Mouse (Mus musculus) forebrain, embryonic 13.5 days (tissue): Measurements from ENCODE around the gene Stap2. TPM values are rescaled to one million over a fixed set of nuclear protein-coding genes. Genes with fewer than 3 reads are reported as not detected.
A peak's percentile ranks its signal among the peaks of the same experiment; 100 is the strongest.

Experiments
- ATAC-seq: fragments of 200-750 bp; cut with Nextera tagmentation; 2 replicates; pipeline ENCODE4 v1.8.0; 2017
- H3K27ac ChIP-seq: fragments of 300-500 bp; sonication (generic); 2 replicates; pipeline ENCODE4 v1.5.1; 2015; ENCODE audit warnings: inconsistent platforms, mild to moderate bottlenecking, moderate library complexity
- H3K27me3 ChIP-seq: fragments of 300-500 bp; sonication (generic); 2 replicates; pipeline ENCODE4 v1.6.1; 2015; ENCODE audit warnings: mild to moderate bottlenecking, inconsistent platforms
- H3K36me3 ChIP-seq: fragments of 300-500 bp; sonication (generic); 2 replicates; pipeline ENCODE4 v1.6.1; 2015; ENCODE audit warnings: mild to moderate bottlenecking, inconsistent platforms; ENCODE audit not compliant: poor library complexity, severe bottlenecking
- H3K4me1 ChIP-seq: fragments of 300-500 bp; sonication (generic); 2 replicates; pipeline ENCODE4 v1.6.1; 2015; ENCODE audit warnings: inconsistent platforms
- H3K4me2 ChIP-seq: fragments of 300-500 bp; sonication (generic); 2 replicates; pipeline ENCODE4 v1.6.1; 2015; ENCODE audit warnings: inconsistent platforms, mild to moderate bottlenecking, moderate library complexity
- H3K4me3 ChIP-seq: fragments of 300-500 bp; sonication (generic); 2 replicates; pipeline ENCODE4 v1.5.1; 2015; ENCODE audit warnings: mild to moderate bottlenecking, inconsistent platforms
- H3K9ac ChIP-seq: fragments of 300-500 bp; sonication (generic); 2 replicates; pipeline ENCODE4 v1.6.1; 2015; ENCODE audit warnings: mild to moderate bottlenecking, inconsistent platforms
- H3K9me3 ChIP-seq: fragments of 300-500 bp; sonication (generic); replicated peaks from 2 replicates; pipeline ENCODE4 v1.6.1; 2016; ENCODE audit warnings: inconsistent platforms
- whole genome bisulfite sequencing: fragments of 180-500 bp; shearing (Covaris S2); methylation state at CpG from one replicate; pipeline ENCODE4 v1.1.7; 2015; 5-methylcytosine and 5-hydroxymethylcytosine counted together
- polyA plus RNA-seq: library from polyadenylated mRNA; unstranded; fragments of >200 nt; fragmentation: Nextera tagmentation; extraction: Ambion mirVana; gene quantifications from 2 replicates; pipeline ENCODE4 v1.2.1, GENCODE M21; 2015

Gene Stap2
- polyA plus RNA-seq, result 3.9 and 4.8 TPM in 2 replicates

- ATAC-seq, result no peak
Observed at GRCm38 (mm10) chr17:56005415-56006061, at the start of gene Stap2, which contains the start of gene Mpnd. Gene Stap2, minus strand, starts transcription at chr17:56005584. Gene Mpnd, plus strand, starts transcription at chr17:56005711.

GRCm38 (mm10) chr17:56054938-56055337, 49.6 kb upstream of the Stap2 start:
- Histone ChIP-seq H3K4me1 (no peaks in the 10 kb centered on the region), H3K9me3 (no peaks in the 10 kb centered on the region), H3K9ac (no peak overlapping the region), H3K27ac (no peak overlapping the region), H3K27me3 (no peaks in the 10 kb centered on the region), H3K4me2 (no peak overlapping the region), H3K4me3 (no peak overlapping the region), H3K36me3 (peaks cover 78% of the 10 kb centered on the region)
- no peak for ATAC-seq

More at GRCm38 (mm10) chr17:56005415-56006061, at the start of gene Stap2, which contains the start of gene Mpnd:
- Histone ChIP-seq H3K27me3 (peaks cover 18% of the 10 kb centered on the region), H3K4me3 (no peak within 1 kb of the TSS), H3K27ac (no peak within 1 kb of the TSS), H3K9me3 (no peaks in the 10 kb centered on the region), H3K9ac (no peak within 1 kb of the TSS), H3K36me3 (no peaks in the 10 kb centered on the region), H3K4me1 (peaks cover 13% of the 10 kb centered on the region), H3K4me2 (no peak within 1 kb of the TSS)
- 48% methylated on average over 10 of the region's 13 CpGs for WGBS

- WGBS, result 94% methylated on average over 5 of the region's 5 CpGs
- H3K4me2 ChIP-seq, result no peak overlapping the region
- H3K9ac ChIP-seq, result no peak overlapping the region
- H3K27ac ChIP-seq, result no peak overlapping the region
- H3K9me3 ChIP-seq, result no peaks in the 10 kb centered on the region
- peaks cover 76% of the 10 kb centered on the region for H3K36me3 ChIP-seq
- no peaks in the 10 kb centered on the region for H3K27me3 ChIP-seq
- no peak for ATAC-seq
- no peak overlapping the region for H3K4me3 ChIP-seq
- no peaks in the 10 kb centered on the region for H3K4me1 ChIP-seq
Observed at GRCm38 (mm10) chr17:56051369-56051768, 46.0 kb upstream of the Stap2 start.

DNA sequence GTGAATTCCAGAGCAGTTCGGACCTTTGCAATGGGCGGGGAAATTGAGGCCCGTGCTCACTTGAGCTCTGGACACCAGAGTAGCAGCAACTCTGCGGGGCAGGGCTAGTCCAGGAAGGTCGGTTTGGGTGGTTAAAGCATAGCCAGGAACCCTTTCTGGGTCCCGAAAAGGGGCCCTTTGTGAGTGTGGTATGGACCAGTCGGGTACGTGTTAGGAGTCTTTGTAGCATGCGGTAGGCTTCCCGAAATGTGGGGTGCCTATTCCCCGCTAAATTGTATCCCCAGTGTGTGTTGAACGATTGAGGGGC, 35.4 kb upstream of the Stap2 start:
- H3K4me3 ChIP-seq, result peak overlapping the region; percentile 79
- no peaks in the 10 kb centered on the region for H3K9me3 ChIP-seq
- WGBS, result under 1% methylated on average over 12 of the region's 12 CpGs
- H3K4me2 ChIP-seq, result peak overlapping the region; percentile 88
- H3K27ac ChIP-seq, result no peak overlapping the region
- ATAC-seq, result no peak
- H3K4me1 ChIP-seq, result peaks cover 30% of the 10 kb centered on the region
- no peaks in the 10 kb centered on the region for H3K27me3 ChIP-seq
- peak overlapping the region; percentile 84 for H3K9ac ChIP-seq
- H3K36me3 ChIP-seq, result peaks cover 21% of the 10 kb centered on the region

DNA sequence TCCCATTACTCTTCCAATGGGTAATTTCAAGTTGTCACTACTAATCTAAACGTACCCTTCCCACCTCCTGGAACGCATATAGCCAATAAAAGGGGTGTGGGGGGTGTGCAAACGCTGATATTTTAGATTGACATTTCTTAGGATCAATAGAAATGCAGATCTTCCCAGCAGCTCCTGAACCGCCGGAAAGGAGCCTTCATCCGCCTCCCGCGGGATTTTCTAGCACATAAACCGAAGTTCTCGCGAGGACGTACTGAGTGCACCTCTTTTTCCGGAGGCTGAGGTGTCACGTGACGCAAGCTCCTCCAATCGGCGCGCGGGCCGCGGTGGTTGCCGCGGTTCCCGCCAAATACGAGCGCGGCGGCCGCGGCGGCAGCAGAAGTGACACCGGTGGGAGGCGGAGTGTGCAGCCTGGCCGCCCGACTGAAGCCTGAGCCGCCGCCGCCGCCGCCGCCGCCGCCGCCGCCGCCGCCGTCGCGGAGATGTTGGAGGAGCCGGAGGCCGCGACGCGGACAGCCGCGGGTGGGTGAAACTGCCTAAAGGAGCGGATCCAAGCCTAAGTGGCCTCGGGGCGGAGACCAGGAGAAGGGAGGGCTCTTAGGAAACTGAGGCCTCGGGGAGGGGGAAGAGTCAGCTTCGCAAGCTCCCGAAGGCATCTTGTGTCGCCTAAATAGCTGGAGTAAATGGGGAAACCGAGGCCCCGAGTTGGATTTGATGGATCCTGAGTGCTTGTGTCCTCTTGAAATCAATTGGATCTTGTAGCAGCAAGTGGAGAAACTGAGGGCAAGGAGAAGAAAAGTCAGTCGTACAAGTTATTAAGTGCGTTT, 34.9 kb upstream of the Stap2 start, which contains the start of gene Chaf1a:
Chaf1a (plus strand) TSS at position 410 of the 827 bp plus-strand sequence.
- H3K4me1 ChIP-seq, result peaks cover 36% of the 10 kb centered on the region
- peak within 1 kb of the TSS; percentile 68 for H3K27ac ChIP-seq
- under 1% methylated on average over 53 of the region's 68 CpGs for WGBS
- peak within 1 kb of the TSS; percentile 84 for H3K9ac ChIP-seq
- peak; percentile 87 for ATAC-seq
- peak within 1 kb of the TSS; percentile 88 for H3K4me2 ChIP-seq
- no peaks in the 10 kb centered on the region for H3K27me3 ChIP-seq
- no peaks in the 10 kb centered on the region for H3K9me3 ChIP-seq
- peaks cover 15% of the 10 kb centered on the region for H3K36me3 ChIP-seq
- peak within 1 kb of the TSS; percentile 79 for H3K4me3 ChIP-seq

DNA sequence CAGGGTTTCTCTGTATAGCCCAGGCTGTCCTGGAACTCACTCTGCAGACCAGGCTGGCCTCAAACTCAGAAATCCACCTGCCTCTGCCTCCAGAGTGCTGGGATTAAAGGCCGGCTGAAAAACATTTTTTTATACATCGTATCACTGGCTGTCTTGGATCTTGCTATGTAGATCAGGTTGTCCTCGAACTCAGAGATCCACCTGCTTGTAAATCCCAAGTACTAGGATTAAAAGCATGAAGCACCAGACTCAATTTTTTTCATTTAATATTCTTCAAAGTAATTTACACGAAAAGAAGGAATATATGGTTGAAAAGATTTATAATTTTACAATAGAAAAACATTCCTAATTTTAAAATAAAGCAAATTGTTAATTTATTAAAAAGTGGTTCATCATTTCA, 34.0 kb upstream of the Stap2 start:
- Histone ChIP-seq H3K4me2 (peak overlapping the region; percentile 88), H3K27ac (no peak overlapping the region)
- no peak for ATAC-seq

GRCm38 (mm10) chr17:56038583-56039261, 33.3 kb upstream of the Stap2 start:
- peaks cover 49% of the 10 kb centered on the region for H3K4me1 ChIP-seq
- H3K9me3 ChIP-seq, result no peaks in the 10 kb centered on the region
- no peaks in the 10 kb centered on the region for H3K27me3 ChIP-seq
- no peak overlapping the region for H3K9ac ChIP-seq
- H3K27ac ChIP-seq, result no peak overlapping the region
- no peak overlapping the region for H3K4me3 ChIP-seq
- no peak overlapping the region for H3K4me2 ChIP-seq
- no peak for ATAC-seq
- H3K36me3 ChIP-seq, result peaks cover 14% of the 10 kb centered on the region
- 87% methylated on average over 8 of the region's 8 CpGs for WGBS

More for the DNA sequence above, 34.0 kb upstream of the Stap2 start:
- no peaks in the 10 kb centered on the region for H3K27me3 ChIP-seq
- 85% methylated on average over 4 of the region's 4 CpGs for WGBS
- peak overlapping the region; percentile 79 for H3K4me3 ChIP-seq
- peaks cover 43% of the 10 kb centered on the region for H3K4me1 ChIP-seq
- H3K36me3 ChIP-seq, result peaks cover 13% of the 10 kb centered on the region
- H3K9me3 ChIP-seq, result no peaks in the 10 kb centered on the region
- no peak overlapping the region for H3K9ac ChIP-seq

DNA sequence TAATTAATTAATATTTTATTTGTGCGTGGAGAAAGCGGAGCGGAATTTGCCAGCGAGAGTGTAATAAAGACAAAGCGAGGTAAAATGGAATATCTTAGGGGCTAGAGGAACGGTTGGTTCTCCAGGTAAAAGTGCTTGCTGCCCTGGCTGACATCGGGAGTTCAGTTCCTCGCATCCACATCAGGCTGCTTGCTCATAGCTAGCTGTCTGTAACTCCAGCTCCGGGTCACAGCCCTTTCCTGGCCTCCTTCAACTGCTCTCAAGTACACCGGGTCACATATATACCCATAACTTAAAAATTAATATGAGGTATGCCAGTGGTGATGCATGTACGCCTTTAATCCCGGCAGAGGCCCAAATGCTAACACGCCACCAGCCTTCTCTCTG, 31.5 kb upstream of the Stap2 start:
- 36% methylated on average over 13 of the region's 13 CpGs for WGBS
- ATAC-seq, result peak; percentile 42
- H3K36me3 ChIP-seq, result peaks cover 21% of the 10 kb centered on the region
- peak overlapping the region; percentile 85 for H3K4me3 ChIP-seq
- no peaks in the 10 kb centered on the region for H3K9me3 ChIP-seq
- H3K27ac ChIP-seq, result no peak overlapping the region
- no peak overlapping the region; the same call in 1 of the 2 replicates for H3K9ac ChIP-seq
- no peaks in the 10 kb centered on the region for H3K27me3 ChIP-seq
- H3K4me2 ChIP-seq, result peak overlapping the region; percentile 67
- peaks cover 44% of the 10 kb centered on the region for H3K4me1 ChIP-seq

DNA sequence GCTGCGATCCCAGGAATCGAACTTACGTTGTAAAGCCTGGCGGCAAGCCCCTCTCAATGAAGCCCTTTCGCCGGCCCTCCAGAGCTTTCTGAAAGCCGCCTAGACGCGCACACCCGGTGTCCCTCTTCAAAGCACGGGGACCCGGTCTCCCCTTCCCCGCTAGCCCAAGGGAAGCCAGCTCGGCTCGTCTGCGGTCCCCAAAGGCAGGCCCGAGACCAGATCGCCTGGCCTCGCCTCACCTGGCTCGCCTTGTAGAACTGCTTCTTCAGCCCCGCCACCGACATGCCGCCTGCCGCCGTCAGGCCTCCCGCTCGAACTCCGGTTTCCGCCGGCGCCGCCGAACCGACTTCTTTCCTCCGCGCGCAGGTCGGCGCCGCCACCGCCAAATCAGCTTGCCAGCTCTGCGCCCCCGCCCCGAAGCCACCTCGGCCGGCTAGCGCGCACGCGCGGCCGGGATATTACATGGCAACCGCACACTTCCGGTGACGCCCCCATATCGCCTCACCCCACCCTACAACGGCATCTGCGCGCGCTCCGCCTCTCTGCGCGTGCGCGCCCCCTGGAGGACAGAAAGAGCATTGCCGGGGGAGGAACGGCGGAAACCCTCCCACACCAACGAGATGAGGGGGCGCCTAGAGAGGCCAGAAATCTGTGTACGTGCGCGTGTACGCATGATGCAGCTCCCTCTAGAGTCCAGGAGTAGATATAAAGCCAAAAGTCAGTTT, 31.0 kb upstream of the Stap2 start, which contains the start of gene Sh3gl1:
Sh3gl1 (minus strand) TSS at position 460 of the 725 bp plus-strand sequence.
- Histone ChIP-seq H3K9ac (peak within 1 kb of the TSS; percentile 90), H3K4me2 (peak within 1 kb of the TSS; percentile 67), H3K9me3 (no peaks in the 10 kb centered on the region), H3K4me1 (peaks cover 39% of the 10 kb centered on the region), H3K36me3 (peaks cover 21% of the 10 kb centered on the region), H3K4me3 (peak within 1 kb of the TSS; percentile 85), H3K27ac (peak within 1 kb of the TSS; percentile 86), H3K27me3 (no peaks in the 10 kb centered on the region)
- WGBS, result under 1% methylated on average over 74 of the region's 74 CpGs
- peak; percentile 91 for ATAC-seq

- Histone ChIP-seq H3K36me3 (peaks cover 29% of the 10 kb centered on the region), H3K9ac (peak overlapping the region; percentile 90), H3K27me3 (no peaks in the 10 kb centered on the region), H3K4me3 (peak overlapping the region; percentile 85), H3K9me3 (no peaks in the 10 kb centered on the region), H3K4me2 (peak overlapping the region; percentile 67), H3K4me1 (peaks cover 34% of the 10 kb centered on the region), H3K27ac (no peak overlapping the region)
- 89% methylated on average over 4 of the region's 4 CpGs for WGBS
- ATAC-seq, result no peak
Observed at GRCm38 (mm10) chr17:56035216-56035615, 29.8 kb upstream of the Stap2 start.

DNA sequence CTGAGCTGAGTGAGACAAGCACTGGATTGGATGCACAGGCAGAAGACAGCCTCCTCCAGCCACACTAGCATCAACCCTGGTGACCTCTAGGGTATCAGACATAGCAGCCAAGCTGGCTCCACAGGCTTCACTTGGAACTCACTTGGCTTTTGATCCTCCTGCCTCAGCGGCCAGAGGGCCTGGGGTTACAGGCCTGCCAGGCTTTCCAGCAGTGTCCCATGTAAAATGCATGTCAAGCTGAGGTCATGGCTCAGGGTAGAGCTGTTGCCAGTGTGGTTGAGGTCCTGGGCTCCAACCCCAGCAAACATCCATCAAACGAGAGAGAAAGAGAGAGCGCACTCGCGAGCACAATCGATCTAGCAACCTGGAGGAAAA, 29.3 kb upstream of the Stap2 start:
- Histone ChIP-seq H3K27ac (no peak overlapping the region), H3K36me3 (peaks cover 33% of the 10 kb centered on the region), H3K4me1 (peaks cover 34% of the 10 kb centered on the region), H3K4me3 (peak overlapping the region; percentile 85; the same call in 1 of the 2 replicates), H3K9ac (peak overlapping the region; percentile 90; the same call in 1 of the 2 replicates), H3K27me3 (no peaks in the 10 kb centered on the region), H3K9me3 (no peaks in the 10 kb centered on the region), H3K4me2 (peak overlapping the region; percentile 67; the same call in 1 of the 2 replicates)
- 89% methylated on average over 6 of the region's 6 CpGs for WGBS
- ATAC-seq, result no peak
